Mouse (Mus musculus) midbrain, embryonic 13.5 days (tissue): ENCODE data around the gene Efcab11. TPM values are rescaled to one million over a fixed set of nuclear protein-coding genes. Genes with fewer than 3 reads are reported as not detected.

Source experiments
- ATAC-seq: fragments of 200-750 bp; cut with Nextera tagmentation; 2 replicates; pipeline ENCODE4 v1.8.0; 2017; ENCODE audit warnings: mild to moderate bottlenecking, moderate TSS enrichment, moderate library complexity
- H3K27ac ChIP-seq: fragments of 300-500 bp; sonication (generic); 2 replicates; pipeline ENCODE4 v1.5.1; 2015; ENCODE audit warnings: inconsistent platforms, mild to moderate bottlenecking, moderate library complexity
- H3K27me3 ChIP-seq: fragments of 300-500 bp; sonication (generic); 2 replicates; pipeline ENCODE4 v1.6.1; 2015; ENCODE audit warnings: mild to moderate bottlenecking, inconsistent platforms
- H3K36me3 ChIP-seq: fragments of 300-500 bp; sonication (generic); 2 replicates; pipeline ENCODE4 v1.6.1; 2015; ENCODE audit warnings: mild to moderate bottlenecking, inconsistent platforms
- H3K4me1 ChIP-seq: fragments of 300-500 bp; sonication (generic); replicated peaks from 2 replicates; pipeline ENCODE4 v1.6.1; 2015; ENCODE audit warnings: inconsistent platforms
- H3K4me2 ChIP-seq: fragments of 300-500 bp; sonication (generic); replicated peaks from 2 replicates; pipeline ENCODE4 v1.6.1; 2015; ENCODE audit warnings: moderate library complexity, mild to moderate bottlenecking, inconsistent platforms
- H3K4me3 ChIP-seq: fragments of 300-500 bp; sonication (generic); replicated peaks from 2 replicates; pipeline ENCODE4 v1.5.1; 2015; ENCODE audit warnings: mild to moderate bottlenecking, inconsistent platforms
- H3K9ac ChIP-seq: fragments of 300-500 bp; sonication (generic); replicated peaks from 2 replicates; pipeline ENCODE4 v1.6.1; 2015; ENCODE audit warnings: mild to moderate bottlenecking, inconsistent platforms
- H3K9me3 ChIP-seq: fragments of 300-500 bp; sonication (generic); 2 replicates; pipeline ENCODE4 v1.6.1; 2016; ENCODE audit warnings: mild to moderate bottlenecking, inconsistent platforms
- WGBS: fragments of 180-500 bp; shearing (Covaris S2); methylation state at CpG from one replicate; pipeline ENCODE4 v1.1.7; 2015; 5-methylcytosine and 5-hydroxymethylcytosine counted together
- polyA plus RNA-seq: library from polyadenylated mRNA; unstranded; fragments of >200 nt; fragmentation: Nextera tagmentation; extraction: Ambion mirVana; gene quantifications from 2 replicates; pipeline ENCODE4 v1.2.1, GENCODE M21; 2015

Gene Efcab11
- polyA plus RNA-seq, 1 experiment from 2014 or later, result 10.3 TPM

- no peak for ATAC-seq
- WGBS, result 74% methylated on average over 4 of the region's 4 CpGs
- Histone ChIP-seq H3K36me3 (peaks cover 75% of the 10 kb centered on the region), H3K27me3 (no peaks in the 10 kb centered on the region), H3K4me1 (no peaks in the 10 kb centered on the region), H3K9ac (no peak overlapping the region), H3K27ac (no peak overlapping the region), H3K4me3 (no peak overlapping the region), H3K4me2 (no peak overlapping the region), H3K9me3 (no peaks in the 10 kb centered on the region)
Observed at GRCm38 (mm10) chr12:99902867-99903370, 18.7 kb upstream of the Efcab11 start.

GRCm38 (mm10) chr12:99901973-99902866, 18.0 kb upstream of the Efcab11 start:
- no peaks in the 10 kb centered on the region for H3K9me3 ChIP-seq
- WGBS, result 89% methylated on average over 8 of the region's 8 CpGs
- no peak overlapping the region for H3K9ac ChIP-seq
- no peak overlapping the region for H3K27ac ChIP-seq
- H3K4me1 ChIP-seq, result no peaks in the 10 kb centered on the region
- no peak for ATAC-seq
- peaks cover 75% of the 10 kb centered on the region for H3K36me3 ChIP-seq
- no peak overlapping the region for H3K4me2 ChIP-seq
- H3K4me3 ChIP-seq, result no peak overlapping the region
- H3K27me3 ChIP-seq, result no peaks in the 10 kb centered on the region

- H3K4me2 ChIP-seq, result no peak overlapping the region
- no peak for ATAC-seq
- no peak overlapping the region for H3K4me3 ChIP-seq
- no peaks in the 10 kb centered on the region for H3K9me3 ChIP-seq
- peaks cover 76% of the 10 kb centered on the region for H3K36me3 ChIP-seq
- no peaks in the 10 kb centered on the region for H3K4me1 ChIP-seq
- no peak overlapping the region for H3K9ac ChIP-seq
- 90% methylated on average over 1 of the region's 3 CpGs for WGBS
- H3K27me3 ChIP-seq, result no peaks in the 10 kb centered on the region
- no peak overlapping the region for H3K27ac ChIP-seq
Observed at GRCm38 (mm10) chr12:99899991-99900390, 15.8 kb upstream of the Efcab11 start.

- Histone ChIP-seq H3K27ac (no peak overlapping the region), H3K4me1 (no peaks in the 10 kb centered on the region), H3K36me3 (peaks cover 77% of the 10 kb centered on the region), H3K9me3 (no peaks in the 10 kb centered on the region), H3K4me3 (no peak overlapping the region), H3K9ac (no peak overlapping the region), H3K4me2 (no peak overlapping the region), H3K27me3 (no peaks in the 10 kb centered on the region)
- ATAC-seq, result no peak
- 87% methylated on average over 16 of the region's 16 CpGs for WGBS
Observed at GRCm38 (mm10) chr12:99898248-99898870, 14.1 kb upstream of the Efcab11 start.

GRCm38 (mm10) chr12:99897846-99898245, 13.6 kb upstream of the Efcab11 start:
- Histone ChIP-seq H3K9ac (no peak overlapping the region), H3K27me3 (no peaks in the 10 kb centered on the region), H3K4me1 (no peaks in the 10 kb centered on the region), H3K4me2 (no peak overlapping the region), H3K4me3 (no peak overlapping the region), H3K27ac (no peak overlapping the region), H3K9me3 (no peaks in the 10 kb centered on the region), H3K36me3 (peaks cover 77% of the 10 kb centered on the region)
- WGBS, result 96% methylated on average over 4 of the region's 4 CpGs
- no peak for ATAC-seq

GRCm38 (mm10) chr12:99885282-99885901, 1.2 kb upstream of the Efcab11 start:
- WGBS, result 38% methylated on average over 8 of the region's 8 CpGs
- Histone ChIP-seq H3K27ac (no peak overlapping the region), H3K9me3 (no peaks in the 10 kb centered on the region), H3K36me3 (peaks cover 7% of the 10 kb centered on the region), H3K27me3 (no peaks in the 10 kb centered on the region), H3K4me2 (peak overlapping the region; percentile 92), H3K4me3 (peak overlapping the region; percentile 87), H3K9ac (peak overlapping the region; percentile 95), H3K4me1 (peaks cover 39% of the 10 kb centered on the region)
- no peak for ATAC-seq

GRCm38 (mm10) chr12:99883713-99884105, 530 bp downstream of the Efcab11 start:
- no peaks in the 10 kb centered on the region for H3K9me3 ChIP-seq
- H3K27ac ChIP-seq, result peak overlapping the region; percentile 84
- peaks cover 39% of the 10 kb centered on the region for H3K4me1 ChIP-seq
- peak overlapping the region; percentile 66 for H3K9ac ChIP-seq
- H3K27me3 ChIP-seq, result no peaks in the 10 kb centered on the region
- peak overlapping the region; percentile 87 for H3K4me3 ChIP-seq
- peak; percentile 60 for ATAC-seq
- WGBS, result 0% methylated on average over 11 of the region's 11 CpGs
- peaks cover 3% of the 10 kb centered on the region; the same call in 1 of the 2 replicates for H3K36me3 ChIP-seq
- H3K4me2 ChIP-seq, result peak overlapping the region; percentile 92

- whole genome bisulfite sequencing, result under 1% methylated on average over 38 of the region's 38 CpGs
- no peaks in the 10 kb centered on the region for H3K27me3 ChIP-seq
- H3K4me1 ChIP-seq, result peaks cover 39% of the 10 kb centered on the region
- peak overlapping the region; percentile 84 for H3K27ac ChIP-seq
- H3K36me3 ChIP-seq, result peaks cover 2% of the 10 kb centered on the region; the same call in 1 of the 2 replicates
- peak; percentile 92 for ATAC-seq
- H3K9ac ChIP-seq, result peak overlapping the region; percentile 66
- H3K4me2 ChIP-seq, result peak overlapping the region; percentile 92
- H3K9me3 ChIP-seq, result no peaks in the 10 kb centered on the region
- H3K4me3 ChIP-seq, result peak overlapping the region; percentile 87
Observed at GRCm38 (mm10) chr12:99883000-99883712, 1.1 kb downstream of the Efcab11 start.

GRCm38 (mm10) chr12:99874609-99875008, 9.6 kb downstream of the Efcab11 start:
- 85% methylated on average over 6 of the region's 6 CpGs for WGBS
- H3K36me3 ChIP-seq, result no peaks in the 10 kb centered on the region
- no peak for ATAC-seq
- H3K9me3 ChIP-seq, result no peaks in the 10 kb centered on the region
- H3K4me1 ChIP-seq, result peaks cover 7% of the 10 kb centered on the region
- H3K27ac ChIP-seq, result no peak overlapping the region
- no peak overlapping the region for H3K4me3 ChIP-seq
- H3K9ac ChIP-seq, result no peak overlapping the region
- no peaks in the 10 kb centered on the region for H3K27me3 ChIP-seq
- no peak overlapping the region for H3K4me2 ChIP-seq

GRCm38 (mm10) chr12:99873443-99873842, 10.8 kb downstream of the Efcab11 start:
- Histone ChIP-seq H3K27me3 (no peaks in the 10 kb centered on the region), H3K4me1 (peaks cover 7% of the 10 kb centered on the region), H3K9ac (no peak overlapping the region), H3K9me3 (no peaks in the 10 kb centered on the region), H3K4me2 (no peak overlapping the region), H3K4me3 (no peak overlapping the region), H3K36me3 (no peaks in the 10 kb centered on the region), H3K27ac (no peak overlapping the region)
- ATAC-seq, result no peak
- 30% methylated on average over 3 of the region's 3 CpGs for WGBS

- Histone ChIP-seq H3K9me3 (no peaks in the 10 kb centered on the region), H3K9ac (no peak overlapping the region), H3K27me3 (no peaks in the 10 kb centered on the region), H3K4me1 (peaks cover 7% of the 10 kb centered on the region), H3K4me2 (no peak overlapping the region), H3K27ac (no peak overlapping the region), H3K4me3 (no peak overlapping the region), H3K36me3 (no peaks in the 10 kb centered on the region)
- 91% methylated on average over 1 of the region's 1 CpGs for WGBS
- no peak for ATAC-seq
Observed at GRCm38 (mm10) chr12:99868821-99869220, 15.4 kb downstream of the Efcab11 start.
